Mouse (Mus musculus) urinary bladder, adult 18-20 months (tissue): ENCODE data around the gene Fam214a.
A peak's percentile ranks its signal among the peaks of the same experiment; 100 is the strongest.

Experiments used
- DNase-seq, 2 experiments: peaks; one replicate each; pipeline ENCODE4 v3.0.0; 2022; ENCODE audit warnings: low spot score in 2 of 2, mixed read lengths in 2 of 2

Gene Fam214a

DNA sequence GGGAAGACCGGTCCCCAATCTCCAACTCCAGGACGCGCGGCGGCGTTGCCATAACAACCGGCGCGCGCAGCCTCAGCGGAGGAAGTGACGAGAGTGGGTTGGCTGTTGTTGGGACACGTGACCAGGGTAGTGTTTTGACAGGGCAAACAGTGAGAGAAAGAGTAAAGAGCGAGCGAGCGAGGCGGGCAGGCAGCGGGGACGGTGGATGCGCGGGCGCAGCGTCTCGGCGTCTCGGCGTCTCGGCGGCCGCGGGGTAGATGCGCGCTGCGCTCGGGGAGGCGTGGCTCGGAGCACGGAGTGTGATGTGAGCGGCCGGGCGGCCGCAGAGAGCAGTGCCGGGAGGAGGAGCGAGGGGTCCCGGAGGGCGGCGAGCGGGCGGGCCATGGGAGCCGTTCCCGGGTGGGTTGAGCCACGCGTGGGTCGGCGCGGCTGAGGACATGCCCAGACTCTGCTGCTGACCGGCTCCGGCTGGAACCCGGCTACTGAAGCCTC is at the start of gene Fam214a:
Gene Fam214a (plus strand): TSS at position 129 of the 492 bp plus-strand sequence.
- peak; percentile 84 to 93 for DNase-seq

DNA sequence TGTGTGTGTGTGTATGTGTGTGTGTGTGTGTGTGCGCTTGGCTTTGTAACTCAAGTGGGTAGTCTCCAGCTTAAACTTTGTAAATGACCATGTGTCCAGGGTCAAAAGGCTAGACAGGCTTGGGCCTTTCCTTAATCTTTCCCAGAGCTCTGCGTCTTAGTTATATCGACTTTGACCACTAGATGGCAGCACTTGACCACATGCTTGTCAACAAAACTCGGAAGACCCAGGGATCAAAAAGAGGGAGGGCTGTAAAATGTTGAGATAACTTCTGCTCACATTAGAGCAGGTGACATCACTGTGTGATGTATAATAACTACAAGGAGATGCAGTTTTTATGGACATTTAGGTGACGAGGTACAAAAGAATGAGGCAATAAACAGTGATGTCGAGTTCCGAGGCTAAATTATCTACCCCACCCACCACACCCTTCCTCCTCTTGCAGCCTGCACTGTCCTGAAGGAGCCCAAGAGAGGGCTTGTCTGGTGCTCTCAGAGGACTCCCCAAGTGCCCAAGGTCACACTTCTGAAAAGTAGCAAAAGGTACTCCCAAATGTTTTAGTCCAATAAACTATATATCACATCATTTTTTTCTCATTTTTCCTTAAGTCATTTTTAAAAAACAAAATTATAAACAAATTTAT is 47.7 kb upstream of the Fam214a start:
- DNase-seq, result peak; percentile 34 to 57

DNA sequence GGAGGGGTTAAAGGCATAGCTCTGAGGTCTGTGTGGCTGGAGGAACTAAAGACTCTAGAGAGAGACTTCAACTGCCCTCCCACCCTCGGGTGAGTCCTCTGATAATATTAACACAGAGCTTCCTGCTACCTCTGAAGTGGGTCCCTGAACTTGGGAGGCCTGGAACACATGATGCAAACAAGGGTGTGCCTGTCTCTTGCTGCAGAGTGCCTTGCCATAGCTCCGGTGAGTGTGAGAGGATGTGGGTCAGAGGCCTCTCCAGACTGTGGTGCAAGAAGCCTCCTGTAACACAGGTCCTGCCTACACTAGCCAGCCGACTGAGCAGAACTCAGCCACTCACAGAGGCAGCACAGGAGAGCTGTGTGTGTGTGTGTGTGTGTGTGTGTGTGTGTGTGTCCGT is 45.7 kb upstream of the Fam214a start:
- peak; percentile 19 to 62 for DNase-seq

DNA sequence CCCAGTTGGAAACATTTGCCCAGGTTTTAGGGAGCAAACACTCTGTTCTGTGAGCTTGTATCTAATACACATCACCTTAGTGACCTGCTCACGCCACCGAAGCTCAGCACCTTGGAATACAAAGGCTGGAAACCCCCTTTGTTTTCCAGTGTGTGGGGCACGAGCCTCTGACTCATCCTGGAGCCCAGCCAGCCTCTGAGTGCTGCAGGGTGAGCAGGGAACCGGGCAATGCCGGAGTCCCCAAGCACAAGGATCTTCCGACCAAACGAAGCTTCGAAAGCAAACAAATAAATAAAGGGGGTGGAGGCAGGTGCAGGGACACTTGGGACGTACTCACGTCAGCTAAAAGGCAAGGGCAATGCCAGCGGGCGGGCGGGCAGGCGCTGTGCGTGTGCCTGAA is 43.4 kb upstream of the Fam214a start:
- DNase-seq, result peak; percentile 57 to 61

DNA sequence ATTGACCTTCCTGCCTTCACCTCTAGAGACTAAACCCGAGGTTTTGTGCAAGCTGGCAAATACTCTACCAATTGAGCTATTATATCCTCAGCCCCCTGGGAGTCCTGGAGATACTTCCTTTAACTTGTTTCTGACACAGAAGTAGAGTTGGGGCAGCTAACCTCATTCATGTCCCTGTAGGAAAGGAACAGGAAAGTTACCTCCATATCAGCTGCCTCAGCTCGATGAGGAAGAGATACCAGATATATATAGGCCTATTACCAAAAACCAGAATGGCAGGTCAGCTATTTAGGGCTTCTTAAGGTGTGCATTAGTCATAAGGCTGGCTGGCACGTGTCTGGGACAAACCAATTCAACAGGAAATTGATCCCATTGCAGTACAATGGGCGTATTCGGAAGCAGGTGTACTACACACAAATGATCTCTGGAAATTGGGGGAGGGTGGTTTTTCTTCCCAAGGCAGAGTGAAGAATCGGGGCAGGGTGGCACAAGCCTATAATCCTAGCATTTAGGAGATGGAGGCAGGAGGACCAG is 42.4 kb upstream of the Fam214a start:
- DNase-seq, result peak; percentile 19 to 47

DNA sequence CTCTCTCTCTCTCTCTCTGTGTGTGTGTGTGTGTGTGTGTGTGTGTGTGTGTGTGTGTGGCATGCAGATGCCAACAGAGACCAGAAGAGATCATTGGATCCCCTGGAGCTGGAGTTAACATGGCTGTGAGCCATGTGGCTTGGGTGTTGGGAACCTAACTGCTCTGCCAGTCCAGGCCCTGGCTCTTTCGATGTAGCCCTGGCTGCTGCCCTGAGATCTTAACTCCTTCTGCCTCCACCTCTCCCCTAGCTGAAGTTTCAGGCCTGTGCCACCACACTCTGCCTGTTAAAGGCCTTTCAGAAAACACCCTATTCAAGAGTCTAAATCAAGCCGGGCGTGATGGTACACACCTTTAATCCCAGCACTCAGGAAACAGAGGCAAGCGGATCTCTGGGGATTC is 41.3 kb upstream of the Fam214a start:
- no peak for DNase-seq

DNA sequence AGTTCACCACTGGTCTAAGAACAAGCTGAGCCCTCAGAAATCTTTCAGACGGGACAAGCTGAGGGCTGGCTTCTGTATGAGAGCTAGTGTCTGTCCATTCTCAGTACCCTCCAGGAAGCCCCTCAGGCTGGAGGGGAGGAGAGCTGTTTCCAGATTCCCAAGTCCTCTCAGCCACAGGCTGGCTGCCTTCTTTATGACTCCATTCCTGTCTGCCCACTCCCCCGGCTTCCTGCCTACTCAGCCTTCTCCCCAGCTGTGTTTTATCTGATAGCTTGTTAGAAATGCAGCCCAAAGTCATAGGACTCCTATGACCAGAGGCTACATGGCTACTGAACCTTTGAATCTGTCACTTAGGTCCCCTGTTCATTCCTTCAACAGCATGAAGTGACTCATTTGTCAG is 40.8 kb upstream of the Fam214a start:
- DNase-seq, result no peak

DNA sequence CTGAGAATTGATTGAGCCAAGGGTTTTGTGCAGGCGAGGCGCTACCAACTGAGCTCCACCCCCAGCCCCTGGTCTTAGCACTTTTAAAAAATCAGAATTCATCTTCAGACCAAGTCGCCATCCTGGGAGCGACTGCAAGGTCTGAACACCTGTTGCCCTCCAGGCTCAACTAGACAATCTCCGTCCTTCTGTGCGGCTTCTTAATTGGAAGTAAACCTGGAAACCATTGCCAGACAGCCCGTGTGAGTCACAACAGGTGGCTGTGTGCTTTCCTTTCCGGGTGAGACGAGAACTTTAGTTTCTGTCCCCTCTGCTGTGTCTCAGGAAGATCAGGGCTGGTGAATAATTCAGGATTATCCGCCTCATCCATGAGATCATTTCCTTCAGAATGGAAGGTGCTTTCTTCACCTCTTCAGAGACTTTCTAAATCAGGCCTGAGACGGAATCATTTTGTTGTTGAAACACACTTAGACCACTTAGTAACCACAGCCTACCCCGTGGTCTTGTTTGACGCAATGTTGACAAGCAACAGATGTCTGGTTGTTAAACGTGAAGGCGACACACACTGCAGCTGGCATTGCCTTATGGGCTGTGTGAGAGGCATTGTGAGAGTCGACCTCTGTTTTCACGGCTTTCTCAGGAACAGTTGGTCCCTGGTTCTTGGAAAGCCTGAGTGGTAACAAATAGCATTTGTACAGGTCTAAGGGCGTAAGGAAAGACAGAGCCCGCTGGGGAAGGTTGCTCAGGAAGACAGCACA is 39.9 kb upstream of the Fam214a start:
- DNase-seq, result no peak

DNA sequence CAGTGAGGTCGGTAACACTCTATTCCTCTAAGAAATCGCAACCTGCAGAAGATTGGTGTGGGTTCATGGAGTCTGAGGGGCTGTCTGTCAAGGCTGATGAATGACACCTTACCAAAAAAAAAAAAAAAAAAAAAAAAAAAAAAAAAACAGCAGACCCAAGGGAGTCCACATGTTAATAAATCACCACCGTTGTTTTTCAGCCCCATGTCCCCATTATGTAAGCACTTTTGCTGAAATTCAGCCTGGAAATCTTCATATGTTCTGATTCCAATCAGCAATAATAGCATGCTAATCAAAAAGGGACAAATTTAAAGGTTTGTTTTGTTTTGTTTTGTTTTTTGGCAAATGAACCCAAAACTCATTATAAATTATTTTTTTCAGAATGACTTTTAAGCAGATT is 37.1 kb upstream of the Fam214a start:
- no peak for DNase-seq

DNA sequence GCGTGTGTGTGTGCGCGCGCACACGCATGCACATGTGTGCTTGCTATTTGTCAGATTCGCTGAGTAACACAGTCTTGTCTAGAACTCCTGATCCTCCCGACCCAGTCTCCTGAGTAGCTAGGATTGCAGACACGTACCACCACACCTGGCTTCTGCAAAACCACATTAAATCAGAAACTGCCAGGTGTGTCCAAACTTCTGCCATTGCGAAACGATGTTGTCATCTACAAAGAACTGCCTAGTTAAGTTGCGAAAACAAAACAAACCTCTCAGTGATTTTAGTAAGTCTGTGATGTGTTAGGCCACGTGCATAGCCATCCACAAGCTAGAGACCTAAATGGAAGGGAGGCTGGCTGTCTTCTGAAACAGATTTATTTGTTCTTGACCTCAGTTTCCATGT is 32.2 kb upstream of the Fam214a start:
- no peak for DNase-seq

DNA sequence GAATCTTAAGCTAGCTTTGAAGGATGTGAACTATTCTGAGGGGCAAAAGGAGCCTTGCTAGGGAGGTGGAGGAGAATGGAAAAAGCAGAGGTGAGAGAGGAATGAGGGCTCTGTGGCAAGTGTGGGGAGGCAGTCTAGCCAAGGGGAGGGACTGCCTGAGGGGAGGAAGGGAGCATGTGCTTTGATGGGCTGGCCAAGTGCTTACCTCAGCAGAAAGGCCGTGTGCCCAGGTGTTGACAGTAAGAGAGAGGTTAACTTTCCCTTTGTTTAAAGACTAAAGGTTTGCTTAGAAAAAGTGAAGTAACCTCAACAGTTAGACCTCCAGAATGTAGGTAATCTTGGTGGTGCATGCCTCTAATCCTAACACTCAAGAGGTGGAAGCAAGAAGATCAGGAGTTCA is 31.3 kb upstream of the Fam214a start:
- DNase-seq, result no peak

DNA sequence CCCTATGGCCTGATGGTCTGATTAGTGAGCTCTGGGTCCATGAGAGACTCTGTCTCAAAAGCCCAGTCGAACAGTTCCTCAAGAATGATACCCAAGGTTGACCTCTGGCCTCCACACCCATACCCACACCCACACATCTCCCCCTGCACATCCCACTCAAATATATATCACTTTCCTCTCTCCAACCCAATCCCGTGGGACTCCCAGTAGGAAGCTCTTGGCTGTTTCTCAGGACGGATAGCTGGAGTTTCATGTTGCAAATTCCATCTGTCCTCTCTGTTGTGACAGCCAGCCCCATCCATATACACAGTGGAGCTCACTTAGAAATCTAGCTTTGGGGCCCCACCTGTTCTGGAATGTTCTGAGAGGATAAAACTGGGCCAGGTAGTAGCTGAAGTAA is 29.8 kb upstream of the Fam214a start:
- no peak for DNase-seq

DNA sequence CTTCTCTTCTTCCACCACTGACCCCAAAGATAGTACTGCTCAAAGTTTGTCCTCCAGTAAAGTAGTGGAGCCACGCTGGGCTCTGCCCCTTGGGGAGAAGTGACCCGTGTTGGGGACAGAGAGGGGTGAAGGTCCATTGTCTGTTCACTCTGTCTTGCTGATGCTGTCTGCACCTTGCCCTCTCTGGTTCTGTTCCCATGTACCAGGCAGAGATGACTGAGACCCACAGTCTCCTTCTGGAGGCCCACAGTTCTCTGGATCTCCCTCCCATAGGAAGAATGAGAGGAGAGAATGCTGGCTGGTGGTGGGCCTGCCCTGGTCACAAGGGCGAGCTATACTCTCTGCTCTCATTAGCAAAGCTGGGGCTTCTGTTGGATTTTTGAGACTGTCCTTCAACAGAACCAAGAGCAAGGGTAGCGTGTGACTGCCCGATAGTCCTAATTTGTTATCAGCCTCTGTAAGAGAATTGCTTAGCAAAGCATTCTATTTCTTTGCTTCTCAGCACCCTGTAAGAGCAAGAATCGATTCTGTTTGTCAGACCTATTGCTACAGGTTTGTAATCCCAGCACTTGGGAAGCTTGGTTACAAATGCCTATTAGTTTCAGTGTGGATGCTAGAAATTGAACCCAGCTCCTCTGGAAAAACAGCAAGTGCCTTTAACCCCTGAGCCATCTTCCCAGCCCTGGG is 29.2 kb upstream of the Fam214a start:
- no peak for DNase-seq

DNA sequence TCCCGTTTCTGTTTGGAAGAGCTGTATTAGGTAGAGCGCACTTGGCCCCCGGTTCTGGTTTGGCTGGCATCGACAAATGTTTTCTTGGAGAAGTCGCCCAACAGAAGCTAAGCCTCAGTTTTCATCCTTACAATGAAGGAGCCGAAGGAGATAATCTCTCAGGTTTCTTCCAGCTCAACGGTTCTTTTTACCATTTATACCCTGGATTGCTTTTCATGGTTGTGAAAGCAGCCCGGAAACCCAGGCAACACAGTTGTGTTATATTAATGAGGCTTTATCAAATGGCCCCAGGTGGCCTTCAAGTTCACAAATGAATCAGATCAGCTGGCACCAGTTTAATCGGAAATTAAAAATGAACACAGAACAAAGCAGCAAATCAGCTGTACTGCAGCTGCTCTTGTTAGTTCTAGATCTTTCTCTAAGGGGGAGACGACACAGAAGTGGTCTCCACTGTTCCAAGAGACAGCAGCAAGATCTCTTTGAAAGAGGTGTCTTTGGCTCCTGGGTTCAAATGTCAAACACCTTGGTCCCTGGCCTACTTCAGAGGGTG is 27.4 kb upstream of the Fam214a start:
- DNase-seq, result no peak

DNA sequence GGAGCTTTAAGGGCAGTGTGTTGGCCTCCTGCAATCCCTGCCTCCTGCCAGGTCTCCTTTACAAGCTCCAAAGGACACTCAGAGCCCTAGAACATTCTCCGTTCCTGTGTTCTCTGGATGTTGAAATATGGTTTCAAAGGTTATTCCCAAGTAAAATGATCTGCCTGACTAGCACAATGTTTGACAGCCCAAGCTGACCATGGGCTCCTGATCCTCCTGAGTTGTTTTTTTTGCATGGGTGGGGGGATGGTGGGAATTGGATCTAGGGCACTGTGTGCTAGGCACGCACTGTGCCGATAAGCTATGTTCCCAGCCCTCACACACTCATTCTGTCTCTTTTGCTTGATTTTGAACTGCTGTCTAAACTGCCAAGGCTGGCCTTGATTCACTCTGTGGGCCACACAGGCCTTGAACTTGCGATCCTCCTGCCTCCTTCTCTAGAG is 22.7 kb upstream of the Fam214a start:
- DNase-seq, result no peak

DNA sequence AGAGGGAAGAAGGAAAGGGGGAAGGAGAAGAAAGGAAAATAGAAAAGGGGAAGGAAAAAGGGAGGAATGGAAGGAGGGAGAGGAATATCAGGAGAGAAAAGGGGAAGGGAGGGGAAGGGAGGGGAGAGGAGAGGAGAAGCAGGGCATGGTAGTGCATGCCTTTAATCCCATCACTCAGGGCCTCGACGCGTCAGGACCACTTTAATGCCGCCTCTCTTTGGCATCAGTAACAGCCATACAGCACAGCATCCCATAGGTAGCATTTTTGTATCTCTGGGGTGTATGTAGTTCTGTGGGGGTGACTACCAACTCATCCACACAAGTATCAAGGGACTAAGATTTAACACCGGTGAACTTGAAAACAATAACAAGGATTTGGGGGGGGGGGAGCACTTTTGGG is 22.0 kb upstream of the Fam214a start:
- DNase-seq, result no peak

DNA sequence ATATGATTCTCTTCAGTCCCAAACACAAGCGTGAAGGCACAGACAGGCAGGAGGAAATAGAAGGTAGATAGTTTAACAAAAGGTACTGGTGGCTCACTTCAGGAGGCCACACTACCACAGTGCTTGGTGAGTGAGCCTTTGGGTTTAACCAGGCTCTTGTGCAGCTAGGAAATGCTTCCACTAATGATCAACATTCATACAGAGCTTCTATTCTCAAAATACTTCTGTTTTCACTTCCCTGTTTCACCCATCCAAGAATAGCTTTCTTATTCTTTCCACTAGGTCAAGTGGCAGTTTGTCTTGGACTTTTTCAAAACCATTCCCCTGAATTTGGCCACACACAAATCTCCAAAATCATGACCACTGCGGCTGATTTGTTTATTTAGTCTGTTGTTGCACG is 17.4 kb upstream of the Fam214a start:
- no peak for DNase-seq

DNA sequence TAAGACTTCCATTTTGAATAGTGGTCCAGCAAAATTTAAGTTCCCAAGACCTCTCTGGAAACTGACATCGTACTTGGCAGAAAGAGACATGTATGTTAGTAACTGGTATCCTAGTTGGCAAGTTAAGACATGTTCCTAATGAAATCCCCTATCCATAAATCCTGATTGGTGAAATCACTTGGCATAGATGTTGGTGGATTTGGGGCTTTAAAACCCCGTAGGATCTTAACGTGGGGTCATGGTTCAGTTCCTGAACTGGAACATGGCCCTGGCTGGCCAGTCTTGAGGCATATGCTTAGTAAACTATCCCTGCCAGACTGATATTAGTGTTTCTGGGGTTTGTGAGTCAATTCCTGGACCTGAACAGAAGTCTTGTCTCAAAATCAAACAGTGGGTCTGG is 14.9 kb upstream of the Fam214a start:
- no peak for DNase-seq

DNA sequence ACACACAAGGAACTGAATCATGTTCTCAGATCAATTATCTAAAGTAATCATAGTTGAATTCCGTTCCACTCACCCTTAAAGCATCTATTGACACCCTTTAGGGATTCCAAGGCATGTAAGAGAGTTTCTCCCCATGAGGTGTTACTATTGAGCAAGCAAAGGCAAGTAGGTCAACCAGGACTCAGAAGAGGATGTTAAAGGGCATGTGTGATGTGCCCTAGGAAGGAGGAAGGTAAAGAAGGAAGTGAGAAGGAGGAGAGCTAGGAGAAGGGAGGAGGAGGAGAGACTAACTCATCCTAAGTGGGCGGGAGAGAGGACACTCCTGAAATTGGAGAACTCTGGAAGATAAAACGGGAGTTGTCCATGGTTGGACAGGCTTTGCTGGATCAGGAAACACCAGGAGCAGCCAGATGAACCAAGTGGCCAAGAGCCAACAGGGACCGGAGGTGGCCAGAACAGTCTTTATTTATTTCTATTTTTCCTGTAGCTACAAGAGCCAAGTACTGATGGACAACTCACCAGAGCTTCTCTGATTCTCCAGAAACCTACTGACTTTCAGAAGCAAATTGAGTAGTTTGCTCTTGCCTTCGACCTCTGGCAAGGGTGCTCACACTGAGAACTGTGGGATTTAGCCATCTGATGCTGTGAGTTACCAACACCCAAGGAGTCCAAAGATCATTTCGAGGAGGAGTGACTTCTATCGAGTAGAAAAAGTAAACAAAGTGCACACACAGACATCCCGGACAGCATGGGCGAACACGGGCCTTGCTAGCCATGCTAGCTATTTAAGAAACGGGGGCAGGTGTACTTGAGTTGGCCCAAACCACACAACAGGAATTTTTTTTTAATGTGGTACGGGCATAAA is 13.8 kb upstream of the Fam214a start:
- peak in 1 of 2 experiments; percentile 34 for DNase-seq

DNA sequence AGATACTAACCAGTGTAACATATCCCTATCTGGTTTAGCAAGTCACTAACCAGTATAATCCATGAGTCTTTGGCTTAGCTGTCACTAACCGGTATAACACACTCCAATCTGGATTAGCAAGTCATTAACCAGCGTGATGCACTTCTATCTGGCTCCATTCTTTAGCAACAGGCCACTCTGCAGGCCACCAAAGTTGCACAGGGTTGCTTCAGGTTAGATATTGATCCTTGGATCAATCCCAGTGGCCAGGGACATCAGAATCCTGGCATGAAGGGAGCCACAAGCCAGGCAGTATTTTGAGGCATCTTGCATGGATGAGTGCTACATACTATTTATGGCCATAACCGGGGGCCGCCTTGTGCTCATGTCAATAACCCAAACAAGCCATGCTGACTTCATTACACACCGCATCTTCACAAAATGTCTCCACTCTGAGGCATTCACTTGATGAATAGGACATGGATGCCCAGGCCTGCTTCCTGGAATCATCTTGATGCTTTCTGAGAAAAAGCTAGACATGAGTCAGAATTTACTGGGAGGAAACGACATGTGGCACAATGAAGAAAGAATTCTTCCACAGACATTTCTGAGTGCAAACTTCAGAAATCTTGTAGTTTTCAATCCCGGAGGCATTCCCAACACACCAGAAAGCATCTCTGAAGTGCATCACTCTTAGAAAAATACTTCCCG is 5.8 kb upstream of the Fam214a start:
- no peak for DNase-seq

DNA sequence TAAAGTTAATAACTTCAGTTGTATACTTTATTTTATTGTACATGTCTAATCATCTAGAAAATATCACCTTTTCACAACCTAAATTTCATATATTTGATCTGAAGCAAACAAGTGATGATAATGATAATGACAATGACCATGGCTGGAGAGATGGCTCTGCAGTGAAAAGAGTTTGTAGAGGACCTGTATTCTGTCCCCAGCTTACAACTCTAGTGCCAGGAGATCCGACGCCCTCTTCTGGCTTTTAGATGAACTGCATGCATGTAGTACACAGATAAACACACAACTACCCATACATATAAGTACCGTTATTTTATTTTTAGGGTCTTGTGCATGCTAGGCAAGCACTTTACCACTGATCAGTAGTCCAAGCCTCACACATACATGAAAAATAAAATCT is 1.2 kb upstream of the Fam214a start:
- DNase-seq, result no peak
